Mouse (Mus musculus) granulocyte monocyte progenitor cell, adult 5-6 weeks (primary cell): ENCODE results near the gene Thrsp. TPM values are rescaled to one million over a fixed set of nuclear protein-coding genes. Genes with fewer than 3 reads are reported as not detected.

Source experiments
- ATAC-seq: replicated peaks from 2 replicates; pipeline ENCODE4 v1.8.0; 2016; ENCODE audit warnings: mild to moderate bottlenecking, moderate TSS enrichment, inconsistent platforms; ENCODE audit not compliant: poor library complexity, severe bottlenecking
- total RNA-seq, 2 experiments: library from RNA; stranded (forward) in 1 of 2; stranded (reverse) in 1 of 2; fragments of 200-712, 200-1000 nt in 1 of 2; fragments of >200 nt in 1 of 2; fragmentation: Nextera tagmentation in 1 of 2; gene quantifications; 2 replicates each; pipeline ENCODE4 v1.2.3; 2014 to 2017

Thrsp gene
- total RNA-seq, 2 experiments from 2014 or later, result not detected

DNA sequence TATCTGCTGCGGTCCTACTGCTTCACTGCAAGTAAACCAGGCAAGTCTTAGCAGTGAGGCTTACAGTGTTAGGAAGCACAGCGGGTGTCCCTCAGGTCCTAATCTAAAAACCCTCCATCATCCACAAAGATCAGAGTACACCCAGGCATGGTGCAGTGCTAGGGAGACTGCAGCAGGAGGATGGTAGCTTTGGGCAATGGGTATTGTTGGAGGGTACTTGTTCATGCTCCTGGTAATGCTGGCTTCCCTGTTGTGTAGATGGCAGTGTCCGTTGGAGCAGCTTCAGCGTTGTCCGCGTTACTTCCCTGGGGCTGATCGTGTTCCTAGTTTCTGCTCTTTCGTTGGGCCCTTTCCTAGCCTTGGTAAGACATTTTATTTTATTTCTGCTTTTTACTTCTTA lies 34.9 kb downstream of the Thrsp start:
- no peak for ATAC-seq

DNA sequence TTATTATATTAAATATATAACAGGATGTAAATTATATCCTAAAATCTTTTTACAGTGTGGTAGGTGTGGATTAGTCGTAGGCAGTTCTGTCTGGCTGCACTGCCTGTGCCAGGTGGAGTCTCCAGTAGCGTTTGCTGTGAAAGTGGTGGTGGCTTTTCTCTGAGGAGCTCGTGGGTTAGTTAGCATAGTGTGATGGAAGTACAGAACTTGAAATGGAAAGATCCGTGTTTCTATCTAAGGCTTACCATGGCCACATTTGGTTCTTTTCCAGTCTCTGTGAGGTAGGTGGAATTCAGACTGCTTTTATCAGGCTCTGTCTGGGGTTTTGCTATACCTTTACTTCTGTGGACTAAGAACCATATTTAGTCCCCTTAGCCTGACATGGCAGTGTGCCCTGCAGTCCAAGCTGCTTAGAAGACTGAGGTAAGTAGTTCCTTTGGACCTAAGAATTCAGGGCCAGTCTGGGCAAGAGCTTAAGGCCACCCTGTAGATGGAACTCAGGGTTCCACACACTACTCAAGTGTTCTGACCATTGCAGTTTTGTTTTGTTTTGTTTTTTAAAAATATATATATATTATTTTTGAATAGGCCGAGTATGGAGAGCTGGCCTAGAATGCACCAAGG lies 36.9 kb downstream of the Thrsp start:
- ATAC-seq, result no peak

DNA sequence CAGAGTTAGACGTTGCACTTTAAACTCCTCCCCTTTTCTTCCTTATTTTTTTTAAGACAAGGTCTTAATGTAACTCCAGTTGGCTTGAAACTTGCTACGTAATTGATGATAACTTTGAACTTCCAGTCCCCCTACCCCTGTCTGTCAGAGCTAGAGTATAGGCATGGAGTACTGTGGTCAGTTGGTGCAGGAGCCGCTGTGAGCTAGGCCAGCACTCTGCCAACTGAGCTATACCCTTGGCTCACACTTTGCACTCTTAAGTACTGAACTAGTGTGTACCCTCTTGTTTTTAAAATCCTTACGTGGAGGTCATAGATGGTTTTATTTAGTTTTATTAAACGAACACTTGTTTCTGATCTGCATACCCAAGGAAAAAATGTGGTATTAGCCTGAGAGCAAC lies 38.2 kb downstream of the Thrsp start:
- ATAC-seq, result no peak

DNA sequence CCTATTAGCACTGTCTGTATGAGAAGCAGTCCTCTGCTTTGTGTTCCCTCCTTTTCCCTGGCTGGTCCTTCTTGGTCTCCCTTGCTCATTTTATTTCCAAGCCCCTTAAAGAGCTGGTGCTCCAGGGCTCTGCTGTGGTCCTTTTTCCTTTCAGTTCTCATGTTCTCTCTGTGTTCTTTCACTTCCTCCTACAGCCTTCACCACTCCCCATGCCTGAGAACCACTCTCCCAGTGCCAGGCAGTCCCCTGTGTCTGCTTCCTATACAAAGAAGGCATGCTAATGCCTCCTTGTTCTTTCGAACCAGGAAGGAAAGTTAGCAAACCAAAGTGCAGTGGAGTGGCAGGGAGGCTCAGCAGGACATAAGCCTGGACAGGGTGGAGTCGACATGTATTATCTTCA lies 41.6 kb downstream of the Thrsp start:
- ATAC-seq, result peak; percentile 73

DNA sequence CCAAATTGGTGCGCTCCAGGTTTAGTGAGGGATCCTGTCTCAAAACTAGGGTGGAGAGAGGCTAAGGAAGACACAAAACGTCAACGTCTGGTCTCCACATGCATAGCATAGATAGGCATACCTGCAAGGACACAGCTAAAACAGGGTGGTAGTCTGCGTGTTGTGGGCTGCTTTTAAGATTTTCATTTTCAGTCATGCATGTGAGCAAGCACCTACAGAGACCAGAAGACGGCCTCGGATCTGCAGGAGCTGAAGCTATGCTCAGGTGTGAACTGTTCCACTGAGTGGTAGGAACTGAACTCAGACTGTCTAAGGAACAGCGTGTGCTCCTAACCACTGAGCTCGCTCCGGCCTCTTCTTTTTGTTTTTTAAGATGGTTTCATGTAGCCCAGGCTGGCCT lies 42.4 kb downstream of the Thrsp start:
- ATAC-seq, result no peak

DNA sequence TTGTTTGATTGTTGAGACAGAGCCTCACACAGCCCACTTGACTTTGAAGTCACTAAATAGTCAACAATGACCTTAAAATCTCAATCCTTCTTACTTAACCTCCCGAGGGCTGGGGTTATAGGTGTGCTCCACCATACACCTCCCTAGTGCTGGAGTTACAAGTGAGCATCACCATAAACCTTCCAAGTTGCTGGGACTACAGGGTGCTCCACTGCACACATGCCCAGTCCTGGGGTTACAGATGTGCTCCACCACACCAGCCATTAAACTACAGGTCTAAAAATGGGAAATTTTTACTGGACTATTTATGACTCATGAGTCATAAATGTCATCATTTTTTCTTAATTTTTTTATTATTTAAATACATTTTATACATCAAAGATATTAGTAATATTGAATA lies 51.6 kb downstream of the Thrsp start:
- ATAC-seq, result no peak

Other genes starting within 250 kb of the Thrsp start
- 0.30 TPM in 1 of 2 replicates, not detected in the other for gene Usp35, start 85.7 kb downstream of the Thrsp start, total RNA-seq (2014; fragmentation: Nextera tagmentation)
- gene Usp35, start 85.7 kb downstream of the Thrsp start, total RNA-seq (2017), result 0.04 TPM in 1 of 2 replicates, not detected in the other
- gene Kctd21, start 85.4 kb downstream of the Thrsp start, total RNA-seq (2014; fragmentation: Nextera tagmentation), result 1.3 and 2.1 TPM in 2 replicates
- gene Kctd21, start 85.4 kb downstream of the Thrsp start, total RNA-seq (2017), result 0.10 and 1.7 TPM in 2 replicates
- 44.2 and 52.0 TPM in 2 replicates for gene Alg8, start 46.1 kb downstream of the Thrsp start, total RNA-seq (2014; fragmentation: Nextera tagmentation)
- gene Alg8, start 46.1 kb downstream of the Thrsp start, total RNA-seq (2017), result 23.6 and 42.2 TPM in 2 replicates
- gene Ndufc2, start 17.7 kb downstream of the Thrsp start, total RNA-seq (2014; fragmentation: Nextera tagmentation), result 174 and 187 TPM in 2 replicates
- 357 and 360 TPM in 2 replicates for gene Ndufc2, start 17.7 kb downstream of the Thrsp start, total RNA-seq (2017)
- 3.2 and 5.0 TPM in 2 replicates for gene Kctd14, start 33.6 kb upstream of the Thrsp start, total RNA-seq (2014; fragmentation: Nextera tagmentation)
- gene Kctd14, start 33.6 kb upstream of the Thrsp start, total RNA-seq (2017), result 3.9 TPM in 2 replicates
- gene Ints4, start 63.2 kb upstream of the Thrsp start, total RNA-seq (2014; fragmentation: Nextera tagmentation), result 74.7 and 78.5 TPM in 2 replicates
- 64.1 and 64.8 TPM in 2 replicates for gene Ints4, start 63.2 kb upstream of the Thrsp start, total RNA-seq (2017)
- 15.4 and 36.3 TPM in 2 replicates for gene Aamdc, start 161.8 kb upstream of the Thrsp start, total RNA-seq (2014; fragmentation: Nextera tagmentation)
- 37.0 and 42.6 TPM in 2 replicates for gene Aamdc, start 161.8 kb upstream of the Thrsp start, total RNA-seq (2017)
- 21.9 and 33.3 TPM in 2 replicates for gene Rsf1, start 162.2 kb upstream of the Thrsp start, total RNA-seq (2014; fragmentation: Nextera tagmentation)
- gene Rsf1, start 162.2 kb upstream of the Thrsp start, total RNA-seq (2017), result 35.8 and 38.3 TPM in 2 replicates